Mouse (Mus musculus) urinary bladder, adult 2 months (tissue): ENCODE measurements around the gene Epc2. TPM values are rescaled to one million over a fixed set of nuclear protein-coding genes. Genes with fewer than 3 reads are reported as not detected.

ENCODE experiments used
- DNase-seq: peaks from one replicate; pipeline ENCODE4 v3.0.0; 2022; ENCODE audit warnings: low spot score
- polyA plus RNA-seq: library from polyadenylated mRNA; depleted of rRNA; stranded (reverse); fragments of >200 nt; gene quantifications from 2 replicates; pipeline ENCODE4 v1.2.3, GENCODE M21; 2012; rRNA removed

The Epc2 gene
- polyA plus RNA-seq, 1 experiment, result 13.3 TPM

GRCm38 (mm10) chr2:49570778-49571101, 119.5 kb downstream of the Epc2 start:
- DNase-seq, result no peak

GRCm38 (mm10) chr2:49571159-49571920, 120.1 kb downstream of the Epc2 start:
- no peak for DNase-seq

GRCm38 (mm10) chr2:49572111-49572642, 120.9 kb downstream of the Epc2 start:
- DNase-seq, result no peak

- no peak for DNase-seq
These were observed 121.4 kb downstream of the Epc2 start for GRCm38 (mm10) chr2:49572684-49573083.

GRCm38 (mm10) chr2:49573282-49573681, 122.0 kb downstream of the Epc2 start:
- DNase-seq, result no peak

GRCm38 (mm10) chr2:49580585-49580984, 129.3 kb downstream of the Epc2 start:
- no peak for DNase-seq

- DNase-seq, result no peak
These were observed 131.3 kb downstream of the Epc2 start for GRCm38 (mm10) chr2:49582546-49582945.

- DNase-seq, result no peak
These were observed 132.0 kb downstream of the Epc2 start for GRCm38 (mm10) chr2:49583311-49583710.

- no peak for DNase-seq
These were observed 139.2 kb downstream of the Epc2 start for GRCm38 (mm10) chr2:49590450-49590849.

GRCm38 (mm10) chr2:49592926-49593325, 141.6 kb downstream of the Epc2 start:
- DNase-seq, result no peak

- DNase-seq, result no peak
These were observed 143.6 kb downstream of the Epc2 start for GRCm38 (mm10) chr2:49594886-49595285.

GRCm38 (mm10) chr2:49596318-49596717, 145.0 kb downstream of the Epc2 start:
- no peak for DNase-seq

GRCm38 (mm10) chr2:49600021-49600681, 148.9 kb downstream of the Epc2 start:
- DNase-seq, result no peak

Other genes starting within 250 kb of the Epc2 start
- 2.7 and 3.4 TPM in 2 replicates for gene Kif5c, start 167.8 kb downstream of the Epc2 start, polyA plus RNA-seq